Mouse (Mus musculus) v-Abl transformed pro-B cells (cell line): ENCODE results near the gene Wbp1l.

Experiments used
- in situ Hi-C, 2 experiments: fragments of 400-800 bp; cut with MboI; formaldehyde crosslinking; loops; one replicate each; pipeline ENCODE4 v1.15.1; 2025; ENCODE audit not compliant: unreplicated experiment in 2 of 2

Wbp1l gene

DNA sequence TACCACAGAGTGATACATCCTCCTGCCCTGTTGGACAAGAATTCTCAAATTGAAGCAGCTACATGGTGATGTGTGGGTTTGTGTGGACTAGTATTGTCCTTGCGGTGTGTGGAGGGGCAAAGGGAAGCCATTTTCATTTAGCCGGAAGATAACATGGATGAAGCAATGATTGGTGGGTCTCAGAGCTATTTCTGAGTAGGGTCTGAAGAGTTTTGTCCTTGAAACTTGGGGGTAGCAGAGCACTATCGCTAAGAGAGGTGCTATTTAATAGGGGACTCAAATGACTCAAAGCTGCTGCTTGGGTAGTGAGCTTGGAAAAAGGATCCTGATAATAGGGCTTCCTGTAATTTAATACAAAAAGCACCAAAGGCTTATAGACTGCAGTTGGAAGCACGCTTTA is 697 bp upstream of the Wbp1l start:
- in situ Hi-C loops: no loop called here

- in situ Hi-C loops: no loop called here
Measured at GRCm38 (mm10) chr19:46599375-46600256, 732 bp downstream of the Wbp1l start.

- in situ Hi-C loops: no loop called here
Measured at GRCm38 (mm10) chr19:46600371-46600770, 1.5 kb downstream of the Wbp1l start.

GRCm38 (mm10) chr19:46601491-46601890 is 2.6 kb downstream of the Wbp1l start:
- in situ Hi-C loops: no loop called here

DNA sequence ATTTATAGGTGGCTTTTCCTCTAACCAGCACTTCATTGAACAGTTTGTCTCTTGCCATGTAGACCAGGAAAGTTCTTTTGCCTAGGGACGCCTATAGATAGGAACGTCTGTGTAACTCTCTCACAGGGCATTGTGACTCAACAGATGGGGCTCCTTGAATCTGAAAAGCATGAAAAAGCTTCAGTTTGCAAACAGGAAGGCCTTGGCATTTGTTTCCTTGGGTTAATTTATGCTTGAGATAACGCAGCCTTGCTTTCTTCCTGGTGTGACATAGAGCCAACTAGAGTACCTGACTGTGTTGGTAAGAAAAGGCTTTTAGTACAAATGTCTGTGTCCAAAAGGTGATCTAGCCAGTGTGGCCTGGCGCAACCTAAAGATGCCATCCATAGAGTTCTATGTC is 3.5 kb downstream of the Wbp1l start:
- in situ Hi-C loops: no loop called here

DNA sequence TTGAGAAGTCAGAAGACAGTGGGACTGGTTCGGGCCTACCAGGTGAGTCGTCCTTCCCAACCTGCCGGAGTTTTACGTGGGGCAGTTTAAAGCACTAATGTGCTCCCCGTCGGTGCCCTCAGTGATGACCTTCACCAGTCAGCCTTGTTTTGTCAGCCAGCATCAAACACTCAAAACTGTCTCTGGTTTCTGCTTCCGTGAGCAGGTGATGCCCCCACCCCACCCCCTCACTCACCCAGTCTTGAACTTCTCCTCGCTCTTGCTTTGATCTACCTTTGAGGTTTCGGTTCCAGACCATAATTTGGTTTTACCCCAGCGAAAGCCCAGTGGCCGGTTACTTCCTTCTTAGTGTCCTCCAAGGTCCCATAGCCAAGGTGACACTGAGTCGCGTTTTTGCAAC is 7.8 kb downstream of the Wbp1l start:
- in situ Hi-C loops: no loop called here

DNA sequence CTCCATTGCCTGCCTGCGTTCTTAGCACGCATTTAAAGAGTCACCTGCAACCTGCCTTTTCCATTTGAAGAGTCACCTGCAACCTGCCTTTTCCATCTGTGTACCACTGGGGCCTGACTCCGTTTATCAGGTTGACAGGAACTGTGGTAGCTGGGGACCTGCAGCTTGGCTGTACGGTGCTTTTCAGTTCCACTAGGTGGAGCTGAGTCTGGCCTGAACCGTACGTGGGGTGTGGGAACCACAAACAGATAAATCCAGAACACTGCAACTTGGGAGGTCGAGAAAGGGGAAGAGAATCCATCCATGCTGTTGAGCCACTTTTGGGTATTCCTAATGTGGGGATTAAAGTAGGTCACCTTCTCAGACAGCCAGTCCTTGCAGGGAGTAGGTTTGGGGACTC is 8.5 kb downstream of the Wbp1l start:
- in situ Hi-C loops: no loop called here

DNA sequence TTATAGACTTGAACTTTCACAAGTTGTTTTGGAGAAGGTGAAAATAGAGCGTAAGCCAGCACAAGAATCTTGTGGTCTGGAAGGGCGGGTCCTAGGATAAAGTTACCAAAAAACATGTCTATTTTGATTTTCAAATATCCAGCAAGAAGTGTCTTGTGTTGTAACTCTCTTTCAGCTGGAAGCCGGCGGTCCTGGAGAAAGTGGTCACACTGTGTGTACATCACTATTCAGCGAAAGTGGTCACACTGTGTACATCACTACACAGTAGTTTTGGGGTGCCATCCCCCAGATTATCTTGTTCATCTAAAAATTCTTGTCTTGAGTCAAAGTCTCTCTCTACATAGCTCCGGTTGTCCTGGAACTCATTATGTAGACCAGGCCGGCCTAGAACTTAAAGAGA is 9.3 kb downstream of the Wbp1l start:
- in situ Hi-C loops: no loop called here

DNA sequence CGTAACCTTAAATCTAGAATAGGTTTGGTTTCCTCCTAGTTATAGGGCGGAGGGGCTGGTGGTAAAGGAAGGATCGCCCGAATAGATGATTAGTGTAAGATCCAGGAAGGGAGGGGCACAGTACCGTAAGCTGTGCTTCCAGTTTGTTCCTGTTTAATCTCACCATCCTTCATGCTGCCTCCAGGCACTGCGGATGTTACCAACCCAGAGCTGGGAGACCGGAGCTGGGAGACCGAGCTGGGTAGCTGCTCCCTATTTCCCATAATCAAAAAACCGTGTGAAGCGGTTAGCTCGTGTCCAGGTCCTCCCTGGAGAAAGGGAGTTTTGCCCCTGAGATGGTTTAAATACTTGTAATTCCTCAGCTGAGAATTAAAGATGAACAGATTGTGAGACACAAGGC is 17.5 kb downstream of the Wbp1l start:
- in situ Hi-C loops: no loop called here

GRCm38 (mm10) chr19:46617361-46617760 is 18.5 kb downstream of the Wbp1l start:
- in situ Hi-C loops: no loop called here

- in situ Hi-C loops: no loop called here
Measured at GRCm38 (mm10) chr19:46618322-46618721, 19.4 kb downstream of the Wbp1l start.

GRCm38 (mm10) chr19:46619001-46619400 is 20.1 kb downstream of the Wbp1l start:
- in situ Hi-C loops: no loop called here

- in situ Hi-C loops: no loop called here
Measured at GRCm38 (mm10) chr19:46619518-46619917, 20.6 kb downstream of the Wbp1l start.

DNA sequence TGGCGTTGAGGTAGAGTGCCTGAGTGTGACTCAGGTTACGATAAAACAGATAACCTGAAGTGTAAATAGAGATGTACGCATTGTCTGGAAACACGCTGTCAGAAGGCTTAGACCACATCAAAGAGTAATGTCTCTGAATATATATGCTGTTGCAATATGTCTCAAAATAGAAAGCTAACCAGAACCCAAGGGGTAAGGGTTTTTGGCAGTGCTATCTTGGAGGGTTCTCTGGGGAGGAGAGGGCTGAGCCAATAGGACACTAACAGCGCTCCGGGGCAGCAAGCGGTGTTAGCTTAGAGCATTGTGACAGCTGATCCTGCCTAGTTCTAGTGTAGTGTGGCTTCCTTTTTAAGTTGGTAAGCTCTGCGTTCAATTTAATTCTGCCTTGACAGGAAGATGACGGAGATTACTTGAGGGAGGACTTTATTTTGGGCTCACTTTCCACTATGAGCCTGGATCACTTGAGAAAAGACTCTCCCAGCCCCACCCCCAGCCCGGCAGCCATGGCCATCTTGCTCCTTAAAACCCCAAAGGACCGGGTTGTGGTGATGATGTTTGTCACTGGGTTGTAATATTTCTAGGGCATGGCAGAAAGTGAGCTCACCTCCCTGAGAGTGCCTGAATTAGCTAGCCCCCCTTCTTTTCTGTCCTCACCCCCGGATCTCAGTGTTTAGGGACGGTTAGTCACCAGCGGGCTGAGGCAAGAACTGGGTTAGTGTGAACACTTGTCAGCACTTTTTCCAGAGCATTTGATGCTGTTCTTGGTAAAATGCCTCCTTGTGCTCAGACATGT is 21.3 kb downstream of the Wbp1l start:
- in situ Hi-C loops: no loop called here

DNA sequence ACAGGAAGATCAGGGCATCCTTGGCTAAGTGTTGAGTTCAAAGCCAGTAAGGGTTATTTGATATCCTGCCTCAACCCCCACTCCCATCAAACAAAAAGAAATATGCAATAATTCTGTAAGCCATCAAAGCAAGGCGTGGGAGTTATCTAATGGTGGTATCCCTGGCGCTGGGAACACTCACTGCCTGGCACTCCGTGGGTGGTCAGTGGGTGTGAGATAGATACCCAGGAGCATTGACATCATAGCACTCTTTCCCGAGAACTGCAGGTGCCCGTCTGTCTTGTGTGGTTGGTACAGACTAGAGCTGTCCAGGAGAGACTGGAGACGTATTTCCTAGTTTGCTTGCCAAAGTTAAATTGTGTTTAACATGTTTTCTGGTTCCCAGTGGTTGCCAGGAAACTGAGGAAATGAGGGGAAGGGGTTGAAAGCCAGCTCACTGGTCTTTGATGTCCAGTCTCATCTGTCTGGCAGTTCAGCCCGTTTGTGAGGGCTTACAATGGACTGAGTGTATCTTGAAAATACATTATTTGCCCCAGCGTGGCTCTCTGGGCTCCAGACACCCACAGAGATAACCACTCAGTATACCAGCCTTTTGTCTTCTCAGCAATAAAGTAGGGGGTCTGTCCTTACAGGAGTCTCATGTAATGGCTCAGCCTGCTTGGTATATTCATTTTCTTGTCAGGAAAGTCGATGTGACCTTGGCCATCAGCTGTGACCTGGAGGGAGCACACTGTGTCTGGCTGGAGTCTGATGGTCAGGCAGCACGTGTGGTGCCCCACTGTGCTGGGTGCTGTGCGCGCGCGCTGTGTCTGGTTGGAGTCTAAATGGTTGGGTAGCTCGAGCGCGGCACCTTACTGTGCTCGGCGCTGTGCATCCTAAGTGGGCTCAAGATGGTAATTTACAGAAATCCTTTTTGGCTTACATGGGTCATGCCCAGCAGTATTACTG is 22.6 kb downstream of the Wbp1l start:
- in situ Hi-C loops: no loop called here

GRCm38 (mm10) chr19:46622659-46623193 is 23.8 kb downstream of the Wbp1l start:
- in situ Hi-C loops: no loop called here

GRCm38 (mm10) chr19:46623194-46623667 is 24.3 kb downstream of the Wbp1l start:
- in situ Hi-C loops: no loop called here

DNA sequence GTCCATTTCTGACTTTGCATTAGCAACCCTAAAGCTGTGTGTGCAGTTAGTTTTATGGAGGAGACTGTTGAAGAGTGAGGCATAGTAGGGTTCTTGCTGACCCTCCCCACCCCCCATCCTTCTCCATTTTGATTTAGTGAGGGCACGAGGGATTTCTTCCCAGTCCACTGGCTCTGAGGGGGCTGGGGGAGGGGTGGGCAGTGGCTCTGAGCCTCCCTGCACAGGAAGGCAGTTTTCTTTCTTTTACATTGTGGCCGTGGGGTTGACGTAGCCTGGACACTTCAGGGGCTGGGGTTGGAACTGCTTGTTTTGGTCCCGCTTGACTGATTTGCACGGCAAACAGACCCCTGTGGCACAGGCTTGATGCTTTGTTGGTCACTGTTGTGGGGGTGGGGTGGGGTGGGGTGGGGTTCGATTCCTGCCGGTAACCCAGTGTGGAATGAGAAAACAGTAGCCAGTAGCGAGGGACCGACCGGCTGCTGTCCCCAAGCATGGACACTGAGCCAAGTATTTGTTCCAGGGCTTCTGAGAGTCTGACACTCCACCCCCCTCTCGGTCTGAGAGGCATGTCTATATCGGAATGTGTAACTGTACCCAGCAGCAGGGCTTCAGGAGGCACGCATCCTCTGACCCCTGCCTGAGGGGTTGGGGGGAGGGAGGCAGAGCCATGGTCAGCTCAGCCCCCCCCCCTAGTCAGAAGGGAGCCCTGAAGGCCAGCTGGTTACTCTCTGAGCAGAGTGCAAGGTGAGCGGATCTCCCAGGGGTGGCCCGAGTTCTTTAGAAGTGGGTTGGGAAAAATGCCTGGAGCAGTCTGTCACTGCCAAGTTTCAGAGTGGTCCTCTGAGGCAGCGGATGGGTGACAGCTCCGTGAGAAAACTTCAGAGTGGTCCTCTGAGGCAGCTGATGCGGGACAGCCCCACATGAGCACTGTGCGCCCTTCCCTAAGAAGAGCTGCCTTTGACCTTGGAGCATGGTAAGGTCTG is 25.2 kb downstream of the Wbp1l start:
- in situ Hi-C loops: no loop called here

DNA sequence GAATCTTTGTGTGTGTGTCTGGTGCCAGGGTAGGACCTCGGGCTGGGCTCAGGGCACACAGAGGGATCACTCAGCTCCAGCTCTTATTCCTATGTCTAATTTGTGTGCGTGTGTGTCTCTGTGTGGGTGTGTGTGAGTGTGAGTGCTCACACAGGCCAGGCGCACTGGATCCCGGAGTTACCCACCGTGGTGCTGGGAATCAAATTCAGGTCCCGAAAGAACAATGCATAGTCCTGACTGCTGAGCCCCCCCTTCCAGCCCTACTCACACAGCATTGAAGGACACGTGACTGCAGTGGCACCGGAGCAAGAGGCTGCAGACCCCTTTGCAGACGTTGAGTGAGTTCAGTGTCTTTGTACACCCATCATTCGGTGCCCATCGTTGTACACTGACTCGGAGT is 26.1 kb downstream of the Wbp1l start:
- in situ Hi-C loops: no loop called here
